Mouse (Mus musculus): ENCODE results near the gene Plekhm2.

The Plekhm2 gene

DNA sequence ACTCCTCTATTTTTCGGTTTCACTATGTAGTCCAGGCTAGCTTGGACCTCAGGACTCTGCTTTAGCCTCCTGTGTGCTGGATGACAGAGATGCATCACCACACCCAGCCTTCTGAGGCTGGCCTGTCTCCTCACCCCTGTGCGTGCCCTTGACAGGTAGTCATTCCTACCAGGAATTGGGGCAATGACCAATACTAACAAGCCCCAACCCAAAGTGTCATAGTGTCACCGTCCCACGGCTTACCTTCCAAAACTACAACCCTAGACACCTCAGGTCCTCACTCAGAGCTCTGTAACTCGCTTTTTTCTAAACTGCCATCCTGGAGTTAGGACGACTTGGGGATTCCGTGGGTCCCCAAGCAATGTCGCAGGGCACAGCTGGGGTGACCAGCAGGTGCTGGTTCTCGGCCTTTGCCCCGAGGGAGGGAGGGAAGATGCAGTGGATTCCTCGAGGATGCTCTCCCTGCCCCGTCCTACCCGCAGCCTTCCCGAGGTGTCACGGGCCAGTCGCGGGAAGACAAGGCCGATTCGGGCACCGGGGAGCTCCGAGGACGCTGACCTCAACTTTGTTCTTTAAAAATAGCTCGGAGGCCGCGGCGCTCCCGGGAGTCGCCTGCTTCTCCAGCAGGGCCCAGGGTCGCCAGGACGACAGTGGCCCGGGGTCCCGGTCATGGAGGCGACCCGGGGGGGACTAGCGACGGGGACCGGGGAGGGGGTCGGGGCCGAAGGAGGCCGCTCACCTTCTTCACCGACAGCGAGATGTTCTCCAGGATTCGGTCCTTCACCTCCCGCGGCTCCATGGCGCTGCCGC lies 1.4 kb downstream of the Plekhm2 start:
- peak; percentile 12 for DNase-seq (ENCODE audit: low read depth, low spot score)

DNA sequence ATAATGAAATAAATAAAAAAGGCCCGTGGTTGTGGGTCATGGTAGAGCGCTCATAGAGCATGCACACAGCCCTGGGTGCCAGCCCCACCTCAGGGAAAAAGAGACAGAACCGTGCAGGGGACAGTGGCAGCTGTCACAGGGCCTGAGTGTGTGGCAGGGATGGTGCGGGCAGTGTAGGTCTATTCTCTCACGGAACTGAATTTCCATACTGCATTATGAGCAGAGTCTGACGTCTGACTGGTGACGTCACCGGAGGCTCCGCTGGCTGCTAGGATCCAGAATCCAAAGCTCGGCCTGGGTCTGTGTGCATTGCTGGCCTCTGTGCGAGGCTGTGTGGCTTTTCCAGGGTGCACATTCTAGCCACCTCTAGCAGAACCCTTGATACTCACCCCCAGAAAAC lies 3.8 kb downstream of the Plekhm2 start:
- no peak for DNase-seq (ENCODE audit: low read depth, low spot score)

DNA sequence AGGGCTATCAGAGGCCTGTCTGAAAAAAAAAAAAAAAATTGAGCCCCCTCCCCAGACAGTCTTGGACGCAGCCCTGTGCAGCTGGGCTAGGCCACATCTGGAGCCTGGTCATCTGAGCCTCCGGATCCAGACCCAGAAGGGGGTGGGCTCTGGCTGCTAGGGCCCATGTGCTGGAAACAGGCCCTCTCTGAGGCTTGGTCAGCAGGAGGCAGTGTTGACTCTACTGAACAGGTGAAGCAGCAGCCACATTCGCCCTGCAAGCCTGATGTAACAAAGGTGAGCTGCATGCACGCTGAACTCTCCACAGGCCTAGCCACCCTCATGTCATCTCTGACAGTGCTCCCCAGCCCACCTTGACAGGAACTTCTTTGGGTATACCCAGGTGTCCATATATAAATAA lies 5.0 kb downstream of the Plekhm2 start:
- DNase-seq (ENCODE audit: low read depth, low spot score): no peak

DNA sequence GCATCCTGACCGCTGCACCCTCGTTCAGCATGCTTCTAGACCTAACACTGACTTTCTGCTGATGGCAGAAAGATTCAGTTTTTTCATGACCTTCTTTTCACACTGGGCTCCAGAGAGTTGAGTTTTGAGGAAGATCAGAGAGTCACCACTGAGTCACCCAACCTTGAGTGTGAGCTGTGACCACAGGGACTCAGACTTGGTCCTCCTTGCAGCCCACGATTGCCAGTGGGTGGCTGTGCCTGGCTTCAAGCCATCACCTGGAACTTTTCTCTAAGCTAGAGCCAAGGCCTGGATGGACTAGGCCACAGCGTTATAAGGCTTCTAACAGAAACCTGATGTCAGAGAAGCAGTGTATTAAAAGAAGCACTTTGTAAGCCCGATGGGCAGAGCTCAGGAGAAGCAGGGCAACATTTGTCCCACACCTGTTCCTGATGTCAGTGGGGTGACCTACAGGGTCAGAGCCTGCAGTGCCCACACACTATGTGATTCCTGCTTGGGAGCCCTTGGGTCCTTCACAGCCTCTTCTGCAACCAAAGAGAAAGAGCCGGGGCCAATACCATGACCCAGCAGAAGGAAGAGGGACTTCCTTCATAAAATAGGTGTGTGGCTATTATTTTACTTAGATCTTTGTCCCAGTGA lies 5.7 kb downstream of the Plekhm2 start:
- DNase-seq (ENCODE audit: low read depth, low spot score): no peak

- DNase-seq (ENCODE audit: low read depth, low spot score): no peak
These were observed 7.8 kb downstream of the Plekhm2 start for GRCm38 (mm10) chr4:141656932-141657331.

- no peak for DNase-seq (ENCODE audit: low read depth, low spot score)
These were observed 8.6 kb downstream of the Plekhm2 start for GRCm38 (mm10) chr4:141655908-141656608.

DNA sequence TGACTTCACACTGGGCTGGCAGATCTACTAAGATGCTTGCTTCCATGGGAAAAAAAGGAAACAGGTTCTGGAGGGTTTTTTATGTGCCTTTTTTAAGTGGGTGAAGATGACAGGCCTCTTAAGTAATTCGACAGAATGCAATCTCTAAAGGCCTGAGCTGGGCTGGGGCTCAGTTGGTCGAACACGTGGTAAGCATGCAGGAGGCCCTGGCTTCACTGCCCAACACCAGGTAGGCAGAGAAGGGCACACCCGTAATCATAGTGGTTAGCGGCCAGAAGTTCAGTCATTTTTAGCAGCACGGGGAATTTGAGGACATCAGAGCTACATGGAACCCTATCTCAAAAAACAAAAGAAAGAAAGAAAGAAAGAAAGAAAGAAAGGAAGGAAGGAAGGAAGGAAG lies 10.2 kb downstream of the Plekhm2 start:
- no peak for DNase-seq (ENCODE audit: low read depth, low spot score)

DNA sequence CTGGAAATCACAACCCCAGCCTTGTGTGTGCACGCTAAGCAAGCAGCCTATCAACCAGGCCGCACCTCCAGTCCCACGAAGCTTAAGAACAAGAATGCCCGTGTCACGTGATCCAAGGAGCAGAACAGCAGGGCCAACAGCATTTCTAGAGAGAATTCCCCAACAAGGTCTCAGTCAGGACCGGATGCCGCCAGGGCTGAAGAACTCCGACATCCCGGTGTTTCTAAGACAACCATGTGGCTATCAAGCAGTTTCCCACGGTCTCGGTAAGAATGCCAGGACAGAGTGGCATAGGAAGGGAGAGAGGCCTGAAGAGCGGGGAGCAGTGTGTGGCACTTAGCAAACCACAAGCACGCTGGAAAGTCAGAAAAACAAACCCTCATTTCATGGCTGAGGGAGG lies 10.9 kb downstream of the Plekhm2 start:
- DNase-seq (ENCODE audit: low read depth, low spot score): no peak

- DNase-seq (ENCODE audit: low read depth, low spot score): no peak
These were observed 11.7 kb downstream of the Plekhm2 start for GRCm38 (mm10) chr4:141653044-141653443.

GRCm38 (mm10) chr4:141651944-141652343 lies 12.8 kb downstream of the Plekhm2 start:
- no peak for DNase-seq (ENCODE audit: low read depth, low spot score)

DNA sequence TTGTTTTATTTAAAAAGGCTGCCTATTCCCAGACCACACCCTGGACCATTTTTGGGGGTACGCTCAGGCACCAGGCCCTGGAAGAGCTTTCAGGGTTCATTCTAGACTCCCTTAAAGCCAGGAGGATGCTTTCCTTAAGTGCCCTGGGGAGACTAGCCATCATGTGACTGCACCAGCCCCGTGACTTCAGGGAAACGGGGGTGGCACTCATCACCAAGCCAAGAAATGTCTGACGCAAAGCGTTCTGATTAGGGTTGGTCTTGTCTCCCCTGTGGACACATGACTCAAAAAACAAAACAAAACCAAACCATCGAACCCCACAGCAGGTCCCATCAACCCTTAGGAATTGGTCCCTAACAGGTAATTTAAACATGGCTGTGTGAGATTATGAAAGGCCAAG lies 13.4 kb downstream of the Plekhm2 start:
- no peak for DNase-seq (ENCODE audit: low read depth, low spot score)

DNA sequence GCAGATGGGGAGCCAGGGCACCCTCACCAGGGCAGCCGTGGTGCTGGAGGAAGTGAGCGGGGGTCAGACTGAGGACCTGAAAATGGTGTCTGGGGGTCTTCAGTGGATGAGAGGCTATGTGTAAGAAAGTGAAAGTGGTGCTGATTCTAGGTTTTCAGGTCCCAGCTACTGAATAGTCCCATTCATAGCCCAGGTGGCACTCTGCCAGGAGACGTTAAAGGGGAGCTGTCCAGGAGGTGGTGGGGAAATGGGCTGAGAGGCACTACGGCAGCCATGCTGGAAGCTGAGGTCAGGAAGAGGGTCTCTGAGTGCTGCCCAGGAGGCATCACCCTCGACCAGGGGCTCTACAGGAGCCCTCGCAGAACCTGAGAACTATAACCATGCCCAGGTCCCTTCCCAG lies 15.5 kb downstream of the Plekhm2 start:
- DNase-seq (ENCODE audit: low read depth, low spot score): no peak

GRCm38 (mm10) chr4:141648262-141648661 lies 16.4 kb downstream of the Plekhm2 start:
- no peak for DNase-seq (ENCODE audit: low read depth, low spot score)

DNA sequence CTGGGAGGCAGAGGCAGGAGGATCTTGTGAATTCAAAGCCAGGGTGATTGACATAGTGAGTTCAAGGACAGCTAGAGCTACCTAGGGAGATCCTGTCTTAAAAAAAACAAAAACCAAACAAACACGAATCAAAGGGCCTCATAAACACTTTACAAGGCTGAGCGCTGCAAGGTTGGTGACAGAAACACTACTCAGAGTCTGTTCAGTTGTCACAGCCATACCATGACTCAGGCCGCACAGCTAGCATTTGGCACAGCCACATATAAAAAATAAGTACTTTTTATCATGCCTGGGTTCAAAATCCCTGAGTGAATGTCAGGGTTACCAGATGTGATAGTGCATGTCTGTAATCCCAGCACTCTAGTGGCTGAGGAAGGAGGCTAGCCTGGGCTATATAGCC lies 17.5 kb downstream of the Plekhm2 start:
- no peak for DNase-seq (ENCODE audit: low read depth, low spot score)

DNA sequence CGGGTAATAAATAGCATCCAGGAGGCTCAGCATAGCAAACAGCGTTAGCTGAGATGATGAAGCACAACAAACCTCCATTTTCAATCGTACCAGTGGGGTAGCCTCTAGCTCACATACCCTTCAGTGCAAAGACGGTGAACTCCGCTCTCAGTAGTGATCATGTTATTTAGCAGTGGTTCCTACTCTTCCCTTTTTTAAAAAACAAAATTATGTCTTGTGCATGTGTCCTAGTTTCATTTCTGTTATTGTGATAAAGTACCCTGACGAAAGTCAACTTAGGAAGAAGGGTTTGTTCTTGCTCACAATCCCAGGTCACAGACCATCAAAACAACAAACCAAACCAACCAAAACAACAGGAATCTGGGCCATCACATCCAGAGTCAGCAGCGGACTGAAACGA lies 18.7 kb downstream of the Plekhm2 start:
- DNase-seq (ENCODE audit: low read depth, low spot score): no peak

DNA sequence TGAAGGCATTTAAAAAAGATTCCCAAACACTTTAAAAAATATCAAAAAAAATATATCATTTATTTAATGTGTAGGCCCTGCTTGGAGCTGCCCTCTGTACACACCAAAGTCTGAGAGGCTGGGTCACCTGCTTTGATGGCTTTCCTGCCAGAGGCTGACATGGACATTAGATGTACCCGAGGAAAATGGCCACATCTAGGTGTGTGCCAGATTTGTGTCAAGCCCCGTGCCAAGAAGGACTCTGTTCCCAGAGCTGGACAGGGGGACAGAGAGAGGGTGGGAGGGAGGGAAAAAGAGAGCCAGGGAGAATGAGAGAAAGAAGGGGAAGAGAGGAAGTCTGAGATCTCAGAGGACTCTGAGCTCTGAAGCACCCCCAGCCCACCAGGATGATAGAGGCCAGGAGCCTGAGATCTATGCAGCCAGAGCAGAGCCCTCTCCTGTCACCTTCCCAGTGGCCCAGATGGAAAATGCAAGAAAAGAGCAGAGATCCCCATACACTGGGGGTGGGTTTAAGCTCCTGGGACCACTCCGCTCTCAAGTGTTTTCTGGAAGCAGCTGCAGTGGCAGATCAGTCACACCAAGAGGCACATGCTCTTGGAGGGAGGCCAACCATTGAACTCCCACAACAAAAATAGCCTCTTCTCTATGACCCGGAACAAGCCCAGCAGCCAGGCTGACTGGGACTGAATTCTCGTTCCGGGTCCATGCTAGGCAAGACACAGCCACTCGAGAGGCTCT lies 21.4 kb downstream of the Plekhm2 start:
- DNase-seq (ENCODE audit: low read depth, low spot score): no peak

GRCm38 (mm10) chr4:141641961-141642811 lies 22.5 kb downstream of the Plekhm2 start:
- DNase-seq (ENCODE audit: low read depth, low spot score): no peak

GRCm38 (mm10) chr4:141641353-141641771 lies 23.3 kb downstream of the Plekhm2 start:
- DNase-seq (ENCODE audit: low read depth, low spot score): no peak

GRCm38 (mm10) chr4:141639474-141639873 lies 25.2 kb downstream of the Plekhm2 start:
- DNase-seq (ENCODE audit: low read depth, low spot score): no peak

DNA sequence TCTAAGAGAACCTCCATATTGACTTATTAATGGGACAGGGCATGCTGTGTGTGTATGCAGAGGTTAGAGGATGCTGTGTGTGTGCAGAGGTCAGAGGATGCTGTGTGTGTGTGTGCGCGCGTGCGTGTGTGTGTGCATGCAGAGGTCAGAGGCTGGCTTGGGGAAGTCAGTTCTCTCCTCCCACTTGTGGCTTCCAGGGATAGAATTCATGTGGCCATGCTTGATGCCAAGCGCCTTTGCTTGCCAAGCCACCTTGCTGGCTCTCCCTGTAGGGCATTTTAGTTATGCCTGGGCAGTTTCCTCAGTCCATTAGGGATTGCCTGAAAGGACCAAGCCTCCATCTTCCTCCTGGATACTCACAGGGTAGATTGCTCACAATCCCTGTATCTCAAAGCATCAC lies 28.0 kb downstream of the Plekhm2 start:
- DNase-seq (ENCODE audit: low read depth, low spot score): no peak

- no peak for DNase-seq (ENCODE audit: low read depth, low spot score)
These were observed 28.7 kb downstream of the Plekhm2 start for GRCm38 (mm10) chr4:141635991-141636390.
